Mouse (Mus musculus) Patski (cell line): ENCODE measurements around the gene Myh7b. TPM values are rescaled to one million over a fixed set of nuclear protein-coding genes. Genes with fewer than 3 reads are reported as not detected.
A peak's percentile ranks its signal among the peaks of the same experiment; 100 is the strongest.
"Not testable (repeated sequence)": the region's sequence is repeated elsewhere in the genome, so short reads cannot be mapped to it uniquely, and the experiment has no call there.

ENCODE experiments used
- ATAC-seq: fragments of 100-300 bp; one replicate; pipeline ENCODE4 v1.8.0; 2021
- CTCF ChIA-PET: fragments of 350-600 bp; sonication (Branson Sonifier 250); formaldehyde crosslinking; loops from one replicate; lab custom pipeline; 2022; ENCODE audit warnings: inconsistent platforms; lab: Charles Lee
- POLR2A ChIA-PET: fragments of 350-600 bp; sonication (Branson Sonifier 250); formaldehyde crosslinking; loops from one replicate; lab custom pipeline; 2022; ENCODE audit warnings: antibody characterized with exemption, inconsistent platforms; lab: Charles Lee
- DNase-seq: peaks from one replicate; pipeline ENCODE4 v3.0.0-alpha.2; 2011; ENCODE audit warnings: low read depth, low spot score
- H3K27me3 ChIP-seq: fragments of 371-371 bp; one replicate; pipeline ENCODE4 v1.5.1; 2021
- CTCF ChIP-seq: fragments of 100-300 bp; IDR thresholded peaks from one replicate; pipeline ENCODE4 v1.5.1; 2021
- in situ Hi-C: fragments of 300-500 bp; cut with MboI; formaldehyde crosslinking; loops from 3 replicates; pipeline ENCODE4 v1.11.1; 2018; ENCODE audit warnings: low pct_unique_long_range_greater_than_20kb, mixed read lengths
- polyA plus RNA-seq: library from polyadenylated mRNA; unstranded; gene quantifications from one replicate; pipeline ENCODE4 v1.2.3, GENCODE M21; 2021

Gene Myh7b
- polyA plus RNA-seq, 1 experiment from 2014 or later, result 0.19 TPM

GRCm38 (mm10) chr2:155595516-155595915, 15.5 kb upstream of the Myh7b start:
- no peak for DNase-seq
- ATAC-seq, result no peak
- ChIA-PET CTCF (interaction anchor here (1.0 kb wide), 1 partner anchor 82 kb away, joined by 3 read pairs; no protein-coding TSS in a partner anchor), POLR2A (no interaction called here)
- H3K27me3 ChIP-seq, result no peaks in the 10 kb centered on the region
- in situ Hi-C loops, result no loop called here
- no peak for TF ChIP-seq CTCF

GRCm38 (mm10) chr2:155603707-155604106, 7.3 kb upstream of the Myh7b start:
- in situ Hi-C loops, result no loop called here
- ChIA-PET CTCF (interaction anchor here (1.0 to 3.5 kb wide), 4 partner anchors 9 to 88 kb away, joined by 3 to 14 read pairs (median 4); no protein-coding TSS in a partner anchor), POLR2A (no interaction called here)
- ATAC-seq, result no peak
- H3K27me3 ChIP-seq, result peaks cover 3% of the 10 kb centered on the region
- DNase-seq, result no peak
- no peak for TF ChIP-seq CTCF

- in situ Hi-C loops, result no loop called here
- ChIA-PET CTCF (interaction anchor here (1.0 to 3.5 kb wide), 4 partner anchors 15 to 89 kb away, joined by 3 to 14 read pairs (median 4); no protein-coding TSS in a partner anchor), POLR2A (no interaction called here)
- DNase-seq (no peak), ATAC-seq (no peak)
- H3K27me3 ChIP-seq, result peaks cover 9% of the 10 kb centered on the region
- TF ChIP-seq CTCF, result no peak
These were observed 6.3 kb upstream of the Myh7b start for GRCm38 (mm10) chr2:155604560-155605235.

- ATAC-seq, DNase-seq, in situ Hi-C loops, POLR2A ChIA-PET: not testable (repeated sequence)
- H3K27me3 ChIP-seq, result peaks cover 13% of the 10 kb centered on the region
- CTCF ChIA-PET, result interaction anchor here (1.1 to 3.5 kb wide), 2 partner anchors 21 to 22 kb away, joined by 3 to 14 read pairs; no protein-coding TSS in a partner anchor
These were observed 5.8 kb upstream of the Myh7b start for GRCm38 (mm10) chr2:155605236-155605589.

- in situ Hi-C loops, result no loop called here
- no peak for DNase-seq
- TF ChIP-seq CTCF, result no peak
- no peak for ATAC-seq
- peaks cover 15% of the 10 kb centered on the region for H3K27me3 ChIP-seq
- CTCF ChIA-PET, result interaction anchor here (1.2 kb wide), 1 partner anchor 90 kb away, joined by 3 read pairs; no protein-coding TSS in a partner anchor
- POLR2A ChIA-PET, result no interaction called here
These were observed 4.7 kb upstream of the Myh7b start for GRCm38 (mm10) chr2:155606360-155606759.

GRCm38 (mm10) chr2:155611834-155612550, 980 bp downstream of the Myh7b start:
- DNase-seq (no peak), ATAC-seq (no peak)
- in situ Hi-C loops, result no loop called here
- CTCF ChIA-PET, result interaction anchor here (1.8 kb wide), 1 partner anchor 12 kb away, joined by 6 read pairs; no protein-coding TSS in a partner anchor
- TF ChIP-seq CTCF, result no peak
- H3K27me3 ChIP-seq, result peaks cover 27% of the 10 kb centered on the region
- POLR2A ChIA-PET, result no interaction called here

GRCm38 (mm10) chr2:155613326-155613755, 2.3 kb downstream of the Myh7b start:
- H3K27me3 ChIP-seq, result peaks cover 25% of the 10 kb centered on the region
- ChIA-PET POLR2A (no interaction called here), CTCF (interaction anchor here (1.8 kb wide), 1 partner anchor 11 kb away, joined by 6 read pairs; no protein-coding TSS in a partner anchor)
- DNase-seq (no peak), ATAC-seq (no peak)
- no peak for TF ChIP-seq CTCF
- in situ Hi-C loops, result no loop called here

- in situ Hi-C loops, result no loop called here
- ATAC-seq (no peak), DNase-seq (no peak)
- TF ChIP-seq CTCF, result no peak
- POLR2A ChIA-PET, result no interaction called here
- H3K27me3 ChIP-seq, result peaks cover 27% of the 10 kb centered on the region
- CTCF ChIA-PET, result interaction anchor here (1.8 kb wide), 1 partner anchor 10 kb away, joined by 6 read pairs; no protein-coding TSS in a partner anchor
These were observed 2.9 kb downstream of the Myh7b start for GRCm38 (mm10) chr2:155613953-155614352.

- ATAC-seq (no peak), DNase-seq (no peak)
These were observed 6.0 kb downstream of the Myh7b start for GRCm38 (mm10) chr2:155616971-155617370.

GRCm38 (mm10) chr2:155619817-155620216, 8.8 kb downstream of the Myh7b start:
- in situ Hi-C loops, result loop anchor here (5.0 kb wide), 1 partner anchor 103 kb away; the partner anchor contains the start of genes Acss2 and Ggt7
- DNase-seq (peak; percentile 13), ATAC-seq (peak; percentile 45)
- TF ChIP-seq CTCF, result no peak
- CTCF ChIA-PET, result interaction anchor here (0.7 to 3.0 kb wide), 9 partner anchors 16 to 107 kb away, joined by 3 to 12 read pairs (median 4); partner anchors contain the start of gene Gss
- H3K27me3 ChIP-seq, result peaks cover 7% of the 10 kb centered on the region
- POLR2A ChIA-PET, result no interaction called here

More at GRCm38 (mm10) chr2:155616971-155617370, 6.0 kb downstream of the Myh7b start:
- no peak for TF ChIP-seq CTCF
- in situ Hi-C loops, result loop anchor here (5.0 kb wide), 1 partner anchor 100 kb away; the partner anchor contains the start of genes Acss2 and Ggt7
- POLR2A ChIA-PET, result no interaction called here
- CTCF ChIA-PET, result interaction anchor here (0.9 to 1.3 kb wide), 2 partner anchors 18 to 104 kb away, joined by 3 read pairs; no protein-coding TSS in a partner anchor
- peaks cover 9% of the 10 kb centered on the region for H3K27me3 ChIP-seq
